Mouse (Mus musculus) embryonic facial prominence, embryonic 13.5 days (tissue): ENCODE measurements at regions not wholly inside any gene's neighbourhood (a gene's known extent, or its start where the extent isn't known, plus 50 kb on each side); places are given as distances from the start of the nearest gene placed in this dataset.

Source experiments
- ATAC-seq: fragments of 200-750 bp; cut with Nextera tagmentation; 2 replicates; pipeline ENCODE4 v1.8.0; 2017; ENCODE audit warnings: low read depth; ENCODE audit not compliant: insufficient number of reproducible peaks, insufficient read depth, low FRiP score, low TSS enrichment
- H3K27ac ChIP-seq: fragments of 300-500 bp; sonication (generic); 2 replicates; pipeline ENCODE4 v1.5.1; 2015; ENCODE audit warnings: moderate library complexity, mild to moderate bottlenecking, inconsistent platforms
- H3K27me3 ChIP-seq: fragments of 300-500 bp; sonication (generic); 2 replicates; pipeline ENCODE4 v1.6.1; 2015; ENCODE audit warnings: mild to moderate bottlenecking, inconsistent platforms
- H3K36me3 ChIP-seq: fragments of 300-500 bp; sonication (generic); 2 replicates; pipeline ENCODE4 v1.6.1; 2015; ENCODE audit warnings: mild to moderate bottlenecking, inconsistent platforms
- H3K4me1 ChIP-seq: fragments of 300-500 bp; sonication (generic); 2 replicates; pipeline ENCODE4 v1.6.1; 2015; ENCODE audit warnings: inconsistent platforms
- H3K4me2 ChIP-seq: fragments of 300-500 bp; sonication (generic); 2 replicates; pipeline ENCODE4 v1.6.1; 2015; ENCODE audit warnings: moderate library complexity, mild to moderate bottlenecking, inconsistent platforms
- H3K4me3 ChIP-seq: fragments of 300-500 bp; sonication (generic); 2 replicates; pipeline ENCODE4 v1.5.1; 2015; ENCODE audit warnings: mild to moderate bottlenecking, inconsistent platforms
- H3K9ac ChIP-seq: fragments of 300-500 bp; sonication (generic); 2 replicates; pipeline ENCODE4 v1.6.1; 2015; ENCODE audit warnings: mild to moderate bottlenecking, inconsistent platforms
- H3K9me3 ChIP-seq: fragments of 300-500 bp; sonication (generic); 2 replicates; pipeline ENCODE4 v1.6.1; 2016; ENCODE audit warnings: inconsistent platforms
- WGBS: fragments of 180-500 bp; shearing (Covaris S2); methylation state at CpG from one replicate; pipeline ENCODE4 v1.1.7; 2015; ENCODE audit warnings: mixed read lengths; 5-methylcytosine and 5-hydroxymethylcytosine counted together

- Histone ChIP-seq H3K36me3 (no peaks in the 10 kb centered on the region), H3K27ac (no peak overlapping the region), H3K4me3 (no peak overlapping the region), H3K4me2 (no peak overlapping the region), H3K27me3 (no peaks in the 10 kb centered on the region), H3K9ac (no peak overlapping the region), H3K9me3 (no peaks in the 10 kb centered on the region), H3K4me1 (no peaks in the 10 kb centered on the region)
- ATAC-seq = no peak
- 89% methylated on average over 15 of the region's 15 CpGs for WGBS
These were observed 220.9 kb upstream of the Nr4a3 start for GRCm38 (mm10) chr4:47824083-47824482.

- Histone ChIP-seq H3K4me1 (no peaks in the 10 kb centered on the region), H3K27me3 (no peaks in the 10 kb centered on the region), H3K27ac (no peak overlapping the region), H3K9me3 (no peaks in the 10 kb centered on the region), H3K36me3 (no peaks in the 10 kb centered on the region), H3K4me2 (no peak overlapping the region), H3K9ac (no peak overlapping the region), H3K4me3 (no peak overlapping the region)
- ATAC-seq = no peak
- WGBS = 30% methylated on average over 2 of the region's 2 CpGs
These were observed 212.0 kb upstream of the Nr4a3 start for GRCm38 (mm10) chr4:47832905-47833304.

- H3K4me3 ChIP-seq = no peak overlapping the region
- no peak for ATAC-seq
- H3K9me3 ChIP-seq = no peaks in the 10 kb centered on the region
- H3K36me3 ChIP-seq = no peaks in the 10 kb centered on the region
- H3K4me2 ChIP-seq = no peak overlapping the region
- WGBS = 74% methylated on average over 2 of the region's 2 CpGs
- H3K27ac ChIP-seq = no peak overlapping the region
- H3K27me3 ChIP-seq = no peaks in the 10 kb centered on the region
- H3K9ac ChIP-seq = no peak overlapping the region
- no peaks in the 10 kb centered on the region for H3K4me1 ChIP-seq
These were observed 206.5 kb upstream of the Nr4a3 start for GRCm38 (mm10) chr4:47838411-47838810.

- Histone ChIP-seq H3K36me3 (no peaks in the 10 kb centered on the region), H3K9ac (no peak overlapping the region), H3K27me3 (no peaks in the 10 kb centered on the region), H3K4me3 (no peak overlapping the region), H3K4me1 (peaks cover 5% of the 10 kb centered on the region; the same call in 1 of the 2 replicates), H3K27ac (no peak overlapping the region), H3K4me2 (no peak overlapping the region), H3K9me3 (no peaks in the 10 kb centered on the region)
- ATAC-seq = no peak
- WGBS = 78% methylated on average over 3 of the region's 3 CpGs
These were observed 202.8 kb upstream of the Nr4a3 start for GRCm38 (mm10) chr4:47842128-47842656.

- no peak overlapping the region for H3K9ac ChIP-seq
- H3K4me2 ChIP-seq = no peak overlapping the region
- no peak overlapping the region for H3K4me3 ChIP-seq
- 42% methylated on average over 4 of the region's 4 CpGs for WGBS
- peaks cover 5% of the 10 kb centered on the region; the same call in 1 of the 2 replicates for H3K4me1 ChIP-seq
- H3K27ac ChIP-seq = no peak overlapping the region
- H3K36me3 ChIP-seq = no peaks in the 10 kb centered on the region
- H3K9me3 ChIP-seq = no peaks in the 10 kb centered on the region
- ATAC-seq = no peak
- H3K27me3 ChIP-seq = no peaks in the 10 kb centered on the region
These were observed 199.7 kb upstream of the Nr4a3 start for GRCm38 (mm10) chr4:47845239-47845638.

- 56% methylated on average over 12 of the region's 12 CpGs for WGBS
- Histone ChIP-seq H3K4me2 (no peak overlapping the region), H3K4me3 (no peak overlapping the region), H3K4me1 (peaks cover 5% of the 10 kb centered on the region; the same call in 1 of the 2 replicates), H3K27ac (no peak overlapping the region), H3K36me3 (no peaks in the 10 kb centered on the region), H3K9me3 (peaks cover 2% of the 10 kb centered on the region; the same call in 1 of the 2 replicates), H3K27me3 (no peaks in the 10 kb centered on the region), H3K9ac (no peak overlapping the region)
- no peak for ATAC-seq
These were observed 198.3 kb upstream of the Nr4a3 start for GRCm38 (mm10) chr4:47846389-47847318.

- ATAC-seq = no peak
- Histone ChIP-seq H3K36me3 (no peaks in the 10 kb centered on the region), H3K9me3 (no peaks in the 10 kb centered on the region), H3K9ac (no peak overlapping the region), H3K27ac (no peak overlapping the region), H3K27me3 (no peaks in the 10 kb centered on the region), H3K4me3 (no peak overlapping the region), H3K4me1 (no peaks in the 10 kb centered on the region), H3K4me2 (no peak overlapping the region)
- 70% methylated on average over 6 of the region's 6 CpGs for WGBS
These were observed 183.8 kb upstream of the Nr4a3 start for GRCm38 (mm10) chr4:47861151-47861550.

- Histone ChIP-seq H3K27ac (no peak overlapping the region), H3K27me3 (no peaks in the 10 kb centered on the region), H3K4me2 (no peak overlapping the region), H3K4me1 (no peaks in the 10 kb centered on the region), H3K9me3 (no peaks in the 10 kb centered on the region), H3K36me3 (no peaks in the 10 kb centered on the region), H3K4me3 (no peak overlapping the region), H3K9ac (no peak overlapping the region)
- WGBS = 94% methylated on average over 7 of the region's 7 CpGs
- no peak for ATAC-seq
These were observed 174.8 kb upstream of the Nr4a3 start for GRCm38 (mm10) chr4:47870010-47870637.

- Histone ChIP-seq H3K9ac (no peak overlapping the region), H3K4me3 (no peak overlapping the region), H3K9me3 (no peaks in the 10 kb centered on the region), H3K36me3 (no peaks in the 10 kb centered on the region), H3K27ac (no peak overlapping the region), H3K4me1 (no peaks in the 10 kb centered on the region), H3K27me3 (no peaks in the 10 kb centered on the region), H3K4me2 (no peak overlapping the region)
- 83% methylated on average over 5 of the region's 5 CpGs for WGBS
- ATAC-seq = no peak
These were observed 174.3 kb upstream of the Nr4a3 start for GRCm38 (mm10) chr4:47870638-47871019.

- no peaks in the 10 kb centered on the region for H3K27me3 ChIP-seq
- H3K4me2 ChIP-seq = no peak overlapping the region
- H3K4me1 ChIP-seq = no peaks in the 10 kb centered on the region
- WGBS = 75% methylated on average over 9 of the region's 9 CpGs
- no peak for ATAC-seq
- no peak overlapping the region for H3K27ac ChIP-seq
- H3K9me3 ChIP-seq = no peaks in the 10 kb centered on the region
- H3K36me3 ChIP-seq = no peaks in the 10 kb centered on the region
- no peak overlapping the region for H3K9ac ChIP-seq
- H3K4me3 ChIP-seq = no peak overlapping the region
These were observed 163.4 kb upstream of the Nr4a3 start for GRCm38 (mm10) chr4:47881560-47881959.

- Histone ChIP-seq H3K27me3 (no peaks in the 10 kb centered on the region), H3K9me3 (no peaks in the 10 kb centered on the region), H3K4me1 (no peaks in the 10 kb centered on the region), H3K4me2 (no peak overlapping the region), H3K9ac (no peak overlapping the region), H3K4me3 (no peak overlapping the region), H3K27ac (no peak overlapping the region), H3K36me3 (no peaks in the 10 kb centered on the region)
- 82% methylated on average over 10 of the region's 10 CpGs for WGBS
- ATAC-seq = no peak
These were observed 162.9 kb upstream of the Nr4a3 start for GRCm38 (mm10) chr4:47882076-47882475.

GRCm38 (mm10) chr4:47899579-47899978 is 145.4 kb upstream of the Nr4a3 start:
- Histone ChIP-seq H3K4me2 (no peak overlapping the region), H3K4me1 (no peaks in the 10 kb centered on the region), H3K27me3 (no peaks in the 10 kb centered on the region), H3K9me3 (0 out of 2 replicates have a peak, but pooled peaks cover 3% of the 10 kb centered on the region), H3K27ac (no peak overlapping the region), H3K36me3 (no peaks in the 10 kb centered on the region), H3K9ac (no peak overlapping the region), H3K4me3 (no peak overlapping the region)
- WGBS = 49% methylated on average over 7 of the region's 7 CpGs
- no peak for ATAC-seq
